Mouse (Mus musculus) regulatory T cell (primary cell): ENCODE data around the gene Anks3.

ENCODE experiments used
- in situ Hi-C: fragments of 300-600 bp; cut with MboI, MseI; formaldehyde crosslinking; loops from one replicate; pipeline ENCODE4 v1.15.1; 2025; ENCODE audit warnings: high pct_unique_total_duplicates

The Anks3 gene

DNA sequence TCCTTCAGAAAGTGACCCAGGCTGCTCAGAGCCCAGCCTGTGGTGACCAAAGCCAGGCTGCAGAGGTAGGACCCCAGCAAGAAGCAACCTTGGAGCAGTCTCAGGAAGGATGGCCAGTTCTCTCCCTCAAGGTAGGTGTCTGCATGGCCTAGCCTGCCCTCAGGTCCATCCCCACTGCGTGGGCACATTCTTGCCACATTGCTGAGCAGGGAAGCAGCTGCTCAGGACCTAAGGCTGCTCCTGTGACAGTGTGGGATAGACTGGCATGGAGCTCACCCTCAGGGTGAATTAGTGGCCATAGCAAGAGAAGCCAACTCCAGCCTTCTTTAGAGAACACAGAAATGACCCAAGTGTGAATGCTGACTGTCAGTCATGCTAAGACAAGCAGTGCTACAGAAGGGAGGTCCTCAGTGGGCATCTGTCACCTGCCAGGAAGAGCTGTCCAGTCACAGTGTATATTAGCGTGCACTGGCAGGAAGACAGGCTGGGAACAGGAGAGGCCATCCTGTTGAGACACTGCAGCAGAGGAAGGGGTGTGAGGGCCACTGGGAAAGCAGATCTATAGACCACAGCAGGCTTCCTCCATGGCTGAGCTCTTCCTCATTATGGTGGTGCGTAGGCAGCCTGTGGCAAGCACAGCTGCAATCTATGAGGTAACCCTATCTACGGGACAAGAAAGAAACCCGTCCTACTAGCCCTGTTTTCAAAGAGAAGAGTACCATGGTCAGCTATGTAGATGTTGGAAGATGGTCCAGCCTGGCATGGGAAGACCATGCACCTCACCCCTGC, 5.2 kb upstream of the Anks3 start:
- in situ Hi-C loops: loop anchor here (10.0 kb wide), 1 partner anchor 84 kb away; the partner anchor contains the start of genes Mgrn1 and Ubald1

DNA sequence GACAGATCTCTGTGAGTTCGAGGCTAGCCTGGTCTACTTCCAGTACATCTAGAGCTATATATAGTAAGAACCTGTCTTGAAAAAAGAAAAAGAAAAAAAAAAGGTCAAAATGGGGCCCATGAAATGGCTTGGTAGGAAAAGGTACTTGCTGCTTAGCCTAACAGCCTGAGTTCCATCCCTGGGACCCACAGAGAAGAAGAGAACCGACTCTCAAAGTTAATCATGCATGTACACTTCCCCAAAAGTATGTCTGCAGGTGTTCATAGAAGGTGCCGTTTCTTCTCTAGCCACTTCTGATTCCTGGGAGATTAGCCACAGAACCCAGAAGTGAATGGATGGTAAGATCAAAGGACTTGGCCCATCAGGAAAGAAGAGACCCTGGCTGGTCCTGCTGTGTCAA, 4.4 kb upstream of the Anks3 start:
- in situ Hi-C loops: loop anchor here (10.0 kb wide), 1 partner anchor 84 kb away; the partner anchor contains the start of genes Mgrn1 and Ubald1

DNA sequence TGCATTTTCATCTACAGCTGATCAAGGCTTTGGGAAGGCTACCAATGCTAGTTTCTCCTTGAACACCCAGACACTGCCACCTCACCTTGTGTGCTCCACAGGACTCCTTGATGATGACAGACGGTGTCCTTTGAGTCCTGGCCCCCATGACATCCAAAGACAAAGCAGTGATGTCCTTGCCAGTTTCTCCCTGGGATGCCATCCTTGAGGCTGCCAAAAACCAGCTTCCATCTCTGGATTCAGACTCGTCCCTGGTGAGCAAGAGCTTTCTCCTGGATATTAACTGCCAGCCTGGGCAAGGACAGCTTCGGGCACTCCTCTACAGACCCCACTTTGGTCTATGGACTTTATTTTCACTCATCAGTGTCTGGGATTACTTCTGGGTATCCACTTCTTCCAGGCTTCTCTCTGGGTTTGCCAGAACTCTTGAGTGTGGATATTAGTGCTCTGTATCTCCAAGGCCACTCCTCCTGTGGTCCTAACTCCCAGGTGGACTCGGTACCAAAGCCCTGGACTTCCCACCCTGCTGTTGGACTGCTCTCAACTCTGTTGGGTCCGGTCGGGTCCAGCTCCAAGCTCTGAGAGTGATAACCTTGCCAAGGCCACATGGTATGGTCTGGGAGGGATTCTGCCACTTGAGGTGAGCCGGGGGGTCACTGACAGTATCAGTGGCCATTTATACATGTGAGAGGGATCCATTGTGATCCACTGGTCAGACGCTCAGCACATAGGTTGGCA, 1.6 kb upstream of the Anks3 start:
- in situ Hi-C loops: loop anchor here (10.0 kb wide), 1 partner anchor 81 kb away; the partner anchor contains the start of genes Mgrn1 and Ubald1

DNA sequence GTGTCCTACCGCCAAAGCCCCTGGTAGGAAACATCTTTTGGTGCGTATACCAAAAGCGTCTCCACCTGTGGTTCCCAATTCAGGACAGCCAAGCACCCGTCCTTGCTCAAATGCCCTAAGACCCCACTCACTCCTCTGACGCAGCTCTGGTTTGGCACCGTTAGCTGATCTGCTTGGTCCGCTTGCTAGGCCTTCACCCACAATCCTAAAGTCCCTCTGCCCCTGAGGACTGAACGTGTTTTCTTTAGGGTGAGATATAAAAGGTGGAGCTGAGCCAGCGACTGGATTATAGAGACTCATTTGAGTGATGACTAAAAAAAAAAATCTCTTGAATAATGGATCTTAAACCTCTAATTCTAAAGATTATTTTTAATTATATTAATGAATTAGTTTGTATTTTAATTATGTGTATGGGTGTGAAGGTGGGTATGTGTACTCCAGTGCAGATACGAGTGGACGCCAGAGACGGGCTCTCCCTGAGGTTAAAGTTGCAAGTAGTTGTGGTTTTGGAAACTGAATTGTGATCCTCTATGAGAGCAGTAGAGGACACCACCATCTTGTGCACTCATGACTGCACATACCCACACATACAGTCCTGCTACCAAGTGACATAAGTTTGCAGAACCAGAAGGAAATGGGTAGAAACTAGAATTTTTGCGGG, 856 bp upstream of the Anks3 start:
- in situ Hi-C loops: loop anchor here (5.0 to 10.0 kb wide), 2 partner anchors 57 to 80 kb away; partner anchors contain the start of genes Mgrn1 and Ubald1

DNA sequence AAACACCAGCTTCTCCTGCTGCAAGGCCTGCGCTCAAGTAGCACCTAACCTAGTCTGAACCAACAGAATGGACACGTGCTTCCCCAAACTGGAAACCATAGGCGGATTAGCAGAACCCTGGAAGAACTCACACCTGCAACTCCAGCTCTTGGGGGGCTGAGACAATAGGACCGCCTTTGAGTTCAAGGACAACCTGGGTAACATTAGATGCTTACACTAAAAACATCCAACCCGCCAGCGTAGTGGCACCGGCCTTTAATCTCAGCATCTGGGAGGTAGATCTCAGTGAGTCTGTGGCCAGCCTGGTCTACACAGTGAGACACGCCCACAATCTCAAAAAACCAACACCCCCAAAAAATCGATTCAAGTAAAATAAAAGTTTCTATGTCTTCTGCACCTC, 659 bp downstream of the Anks3 start:
- in situ Hi-C loops: loop anchor here (5.0 to 10.0 kb wide), 2 partner anchors 59 to 79 kb away; partner anchors contain the start of genes Mgrn1 and Ubald1

DNA sequence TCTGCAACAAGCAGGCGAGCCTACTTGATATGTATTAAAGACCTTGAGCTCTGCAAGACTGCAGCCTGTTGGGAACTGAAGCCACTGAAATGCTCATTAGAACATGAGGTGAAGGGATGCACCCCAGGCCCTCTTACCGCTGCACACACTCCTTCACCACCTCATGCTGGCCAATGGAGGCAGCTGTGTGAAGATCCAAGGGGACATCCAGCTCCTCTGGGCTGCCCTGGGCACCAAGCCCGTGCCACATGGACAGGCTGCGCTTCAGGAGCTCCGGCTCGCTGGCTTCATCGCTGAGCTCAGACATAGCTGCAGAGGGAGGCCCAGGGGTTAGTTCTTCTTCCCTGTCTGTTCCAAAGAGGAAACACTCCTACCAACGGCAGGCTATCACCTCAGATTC, 3.7 kb downstream of the Anks3 start:
- in situ Hi-C loops: loop anchor here (5.0 to 10.0 kb wide), 2 partner anchors 62 to 75 kb away; partner anchors contain the start of genes Mgrn1 and Ubald1

DNA sequence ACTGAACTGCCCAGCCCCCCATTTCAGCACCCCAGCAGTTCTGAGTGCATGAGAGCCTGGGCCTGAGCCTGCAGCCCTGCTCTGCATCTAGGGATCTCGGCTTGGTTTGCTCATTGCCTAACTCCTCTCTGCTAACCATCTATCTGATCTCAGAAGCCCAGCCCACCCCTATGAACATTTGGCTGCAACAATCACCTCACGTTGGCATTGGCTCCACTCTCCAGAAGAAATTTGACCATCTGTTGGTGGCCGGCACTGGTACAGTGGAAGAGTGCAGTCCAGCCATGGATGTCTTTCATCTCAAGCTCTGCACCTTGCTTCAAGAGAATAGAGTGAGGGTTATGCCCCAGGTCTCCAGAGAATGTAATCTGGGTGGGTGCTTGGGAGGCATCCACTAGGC, 6.6 kb downstream of the Anks3 start:
- in situ Hi-C loops: no loop called here

DNA sequence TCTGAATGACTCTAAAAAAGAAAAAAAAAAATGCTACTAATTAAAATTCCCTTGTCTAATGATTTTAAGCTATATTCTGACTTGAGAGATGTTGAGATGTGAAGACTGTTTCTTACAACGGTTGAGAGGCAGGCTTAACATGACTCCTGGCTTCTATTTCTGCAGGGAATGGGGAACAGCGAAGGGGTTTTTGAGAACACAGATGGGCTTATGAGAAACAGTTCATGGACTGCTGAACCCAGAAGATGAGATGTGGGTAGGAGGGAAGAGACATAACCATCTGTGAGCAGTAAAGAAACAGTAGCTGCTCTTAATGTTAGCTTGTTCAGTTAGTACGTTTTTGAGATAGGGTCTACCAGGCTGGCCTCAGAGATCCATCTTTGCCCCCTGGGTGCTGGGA, 7.4 kb downstream of the Anks3 start:
- in situ Hi-C loops: no loop called here

DNA sequence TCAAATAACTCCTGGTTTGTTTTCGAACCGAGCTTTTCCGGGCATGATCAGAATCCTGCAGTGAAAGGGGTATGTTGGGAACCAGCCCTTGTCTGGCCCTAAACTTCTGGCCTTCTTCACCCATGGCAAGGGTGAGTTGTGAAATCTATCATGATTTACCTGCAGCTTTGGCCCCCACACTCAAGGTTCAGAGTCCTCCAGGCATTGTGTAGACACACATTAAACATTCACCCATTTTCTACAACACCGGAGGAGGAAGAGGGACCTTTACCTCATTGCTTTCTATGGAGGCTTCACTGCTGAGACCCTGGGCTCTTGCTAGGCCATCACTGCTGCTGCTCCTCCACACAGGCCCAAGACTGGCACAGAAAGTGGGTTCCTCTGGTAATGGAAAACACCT, 16.6 kb downstream of the Anks3 start:
- in situ Hi-C loops: no loop called here

DNA sequence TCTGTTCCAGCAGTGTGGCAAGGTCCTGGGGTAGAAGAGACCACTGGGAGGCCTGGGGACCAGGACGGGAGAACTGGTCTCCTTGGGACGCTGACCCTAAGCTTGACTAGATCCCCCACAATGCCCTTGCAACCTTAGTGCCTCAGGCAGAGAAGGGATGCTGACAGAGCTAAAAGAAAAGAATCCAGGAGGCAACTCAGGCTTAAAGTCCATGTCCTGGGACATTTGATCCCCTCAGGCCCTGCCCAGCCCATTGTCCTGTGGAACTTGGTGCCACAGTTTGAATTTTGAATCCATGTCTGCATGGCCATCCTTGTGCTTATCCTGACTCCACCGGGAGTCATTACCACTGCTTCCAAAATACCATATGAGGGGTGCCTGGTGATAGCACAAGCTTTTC, 17.9 kb downstream of the Anks3 start:
- in situ Hi-C loops: no loop called here

DNA sequence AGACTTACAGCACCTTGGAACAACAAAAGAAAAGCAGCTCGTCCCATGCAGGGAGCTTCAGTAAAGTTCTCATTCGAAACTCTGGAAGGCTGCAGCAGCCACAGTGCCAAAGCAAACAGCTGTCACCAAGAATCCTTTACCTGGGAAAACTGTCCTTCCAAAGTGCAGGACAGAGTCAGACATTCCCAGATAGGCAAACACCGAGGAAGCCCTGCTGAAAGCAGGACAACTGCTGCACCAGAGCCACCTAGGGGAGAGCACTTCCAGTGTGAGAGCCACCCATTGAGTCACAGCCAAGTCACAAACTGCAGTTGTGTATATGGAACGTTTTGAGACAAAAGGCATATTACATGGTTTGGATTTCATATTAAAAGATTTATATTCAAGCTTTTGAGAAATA, 18.6 kb downstream of the Anks3 start:
- in situ Hi-C loops: no loop called here

DNA sequence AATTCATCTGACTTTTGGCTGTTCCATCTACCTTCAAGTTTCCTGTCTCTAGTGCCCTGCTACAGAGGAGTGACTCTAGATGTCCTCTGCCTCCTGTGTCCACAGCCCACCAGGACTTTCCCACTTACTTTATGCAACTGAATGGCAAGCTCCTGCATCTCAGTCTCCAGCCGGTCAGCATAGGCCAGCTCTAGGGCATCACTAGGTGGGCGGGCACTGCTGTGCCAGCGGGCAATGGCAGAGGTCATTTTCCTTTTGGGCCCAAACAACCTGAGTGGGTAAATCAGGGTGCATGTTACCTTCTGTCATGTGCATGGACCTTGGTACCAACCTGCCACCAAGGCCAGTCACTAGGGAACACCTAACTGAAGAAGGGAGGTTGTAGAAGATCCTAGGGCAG, 20.6 kb downstream of the Anks3 start:
- in situ Hi-C loops: no loop called here

DNA sequence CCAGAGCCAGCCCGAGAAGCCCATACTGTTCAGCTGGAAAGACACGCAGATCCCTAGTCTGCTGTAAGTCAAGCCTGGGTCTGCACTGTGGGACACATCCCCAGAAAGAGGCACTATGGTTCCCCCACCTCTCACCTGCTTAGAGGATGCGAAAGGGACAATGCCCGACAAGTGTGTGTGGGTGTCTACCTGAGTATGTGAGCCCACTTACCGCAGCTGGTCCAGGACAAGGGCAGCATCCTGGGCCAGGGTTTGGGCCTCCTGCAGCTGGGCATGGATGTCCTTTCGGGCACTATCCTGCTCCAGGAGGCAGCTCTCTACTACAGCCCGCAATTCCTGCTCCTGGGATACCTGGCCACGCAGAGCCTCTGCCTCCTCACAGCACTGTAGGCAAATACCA, 21.1 kb downstream of the Anks3 start:
- in situ Hi-C loops: no loop called here

DNA sequence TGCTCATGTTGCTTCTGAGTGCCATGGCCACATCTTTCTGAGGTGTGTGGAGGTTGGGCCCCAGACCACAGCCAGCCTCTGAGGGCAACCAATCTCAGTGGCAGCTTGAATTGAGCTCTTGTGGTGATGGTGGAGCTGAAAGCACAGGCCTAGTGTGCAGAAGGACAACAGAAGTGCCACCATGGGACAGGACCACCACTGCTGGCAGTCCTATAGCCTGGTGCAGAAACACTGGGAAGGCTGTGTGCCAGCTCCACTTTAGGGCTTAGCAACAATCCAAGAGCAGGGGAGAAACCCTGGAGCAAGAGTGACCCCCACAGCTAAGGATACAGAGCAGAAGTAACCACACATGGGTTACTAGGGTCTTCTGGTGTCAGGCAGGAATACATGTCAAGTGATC, 23.0 kb downstream of the Anks3 start:
- in situ Hi-C loops: no loop called here

DNA sequence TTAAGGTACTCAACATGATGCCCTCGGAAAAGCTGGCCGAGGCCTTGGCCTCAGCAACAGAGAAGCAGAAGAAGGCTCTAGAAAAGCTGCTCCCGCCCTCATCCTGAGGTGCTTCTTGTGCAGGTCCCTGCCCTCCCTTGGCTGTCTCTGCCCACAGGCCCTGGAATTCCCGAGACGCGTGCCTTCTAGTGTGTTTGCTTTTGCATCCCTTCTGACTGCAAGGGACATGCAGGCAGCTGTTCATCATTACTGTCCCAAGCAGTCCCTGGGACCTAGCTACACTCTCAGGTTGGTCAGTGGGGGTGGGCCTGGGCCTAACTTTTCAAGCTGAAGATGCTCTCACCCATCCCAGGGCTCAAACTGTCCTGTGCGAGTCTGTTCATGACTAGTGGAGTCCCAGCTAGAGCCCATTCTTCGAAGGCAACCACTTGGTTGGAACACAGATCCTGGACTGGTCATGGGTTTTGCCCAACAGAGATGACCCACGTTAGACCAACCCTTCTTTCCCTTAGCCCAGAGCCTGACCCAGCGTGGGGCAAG, 23.6 kb downstream of the Anks3 start:
- in situ Hi-C loops: no loop called here

DNA sequence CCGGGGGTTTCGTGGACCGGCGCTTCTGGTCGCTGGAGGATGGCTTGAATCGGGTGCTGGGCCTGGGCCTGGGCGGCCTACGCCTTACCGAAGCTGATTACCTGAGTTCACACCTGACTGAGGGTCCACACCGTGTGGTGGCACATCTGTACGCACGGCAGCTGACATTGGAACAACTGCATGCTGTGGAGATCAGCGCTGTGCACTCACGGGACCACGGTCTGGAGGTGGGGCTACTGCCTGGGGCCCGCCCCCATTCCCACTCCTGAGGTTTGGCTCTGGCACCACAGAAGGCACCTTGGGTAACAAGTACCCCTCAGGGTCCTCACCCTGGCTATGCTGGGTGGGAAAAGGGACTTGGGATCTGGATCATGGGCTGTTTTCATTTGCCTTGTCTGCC, 24.6 kb downstream of the Anks3 start:
- in situ Hi-C loops: no loop called here

DNA sequence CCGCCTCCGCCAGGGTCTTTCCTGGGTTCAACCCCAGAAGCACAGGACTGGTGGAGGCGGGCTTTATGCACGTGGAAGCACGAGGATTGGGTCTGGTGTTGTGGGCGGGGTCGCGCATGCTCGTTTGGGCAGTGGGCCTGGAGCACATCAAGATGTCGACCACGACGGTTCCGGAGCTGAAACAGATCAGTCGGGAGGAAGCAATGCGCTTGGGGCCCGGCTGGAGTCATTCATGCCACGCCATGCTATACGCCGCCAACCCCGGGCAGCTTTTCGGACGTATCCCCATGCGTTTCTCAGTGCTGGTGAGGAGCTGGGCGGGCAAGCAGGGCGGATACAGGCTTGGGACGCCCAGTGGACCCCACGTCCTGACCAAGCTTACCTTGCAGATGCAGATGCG, 25.0 kb downstream of the Anks3 start:
- in situ Hi-C loops: no loop called here

DNA sequence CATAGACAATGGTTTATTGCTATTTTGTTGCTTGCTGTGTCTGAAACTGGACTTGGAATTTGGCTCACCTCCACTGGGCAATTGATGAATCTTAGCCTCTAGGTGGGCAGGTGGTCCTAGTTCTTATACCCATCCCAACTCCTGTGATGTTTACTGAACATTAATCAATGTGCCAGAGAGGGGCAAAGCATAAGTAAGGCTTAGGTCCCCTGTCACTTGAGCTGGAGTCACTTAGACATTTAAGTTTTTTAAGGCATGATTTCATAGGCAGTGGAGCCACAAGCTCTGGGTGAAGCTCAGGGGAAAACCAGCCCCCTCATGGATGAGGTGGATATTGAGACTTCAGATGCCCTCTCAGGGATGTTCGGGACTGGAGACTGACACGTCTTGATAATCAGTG, 25.5 kb downstream of the Anks3 start, which contains the start of gene Nudt16l1:
TSS of gene Nudt16l1 (plus strand) at position 301 of the 400 bp plus-strand sequence.
- in situ Hi-C loops: no loop called here

DNA sequence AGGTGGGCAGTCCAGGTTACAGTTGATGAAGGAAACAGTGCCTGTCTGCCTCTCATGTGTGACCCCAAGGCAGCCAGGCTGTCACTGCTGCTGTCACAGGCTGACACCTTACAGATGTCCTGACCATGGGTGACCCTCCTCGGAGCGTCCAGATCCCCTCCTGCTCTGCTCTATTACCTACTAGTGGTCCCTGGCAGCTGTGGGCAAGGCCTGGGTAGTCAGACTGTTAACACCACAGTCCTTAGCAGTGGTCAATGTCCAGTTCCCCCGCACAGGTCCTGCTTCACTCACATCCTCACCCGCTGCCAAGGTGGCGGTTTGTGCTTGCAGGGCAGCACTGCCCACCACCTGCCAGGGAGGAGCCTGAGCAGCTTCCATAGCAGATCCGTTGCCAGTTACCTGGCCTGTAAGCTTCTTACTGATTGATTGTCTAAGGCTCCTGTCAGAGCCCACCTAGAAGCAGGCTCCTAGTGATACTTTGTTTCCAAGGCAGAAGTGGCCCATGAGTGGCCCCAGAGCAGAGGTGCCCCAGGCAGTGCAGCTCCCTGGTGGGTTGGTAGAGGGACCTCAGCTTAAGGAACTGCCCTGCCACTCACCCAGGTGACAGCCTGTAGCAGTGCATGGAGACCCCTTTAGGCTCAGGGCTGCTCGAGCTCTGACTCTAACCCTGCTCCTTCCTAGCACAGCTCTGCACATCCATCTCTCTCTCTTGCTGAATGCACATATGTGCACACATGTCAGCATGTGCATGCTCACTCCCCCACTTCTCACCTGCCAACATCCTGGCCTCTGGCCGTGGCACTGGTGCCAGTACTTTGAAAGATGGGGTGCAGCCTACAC, 26.4 kb downstream of the Anks3 start:
- in situ Hi-C loops: no loop called here

DNA sequence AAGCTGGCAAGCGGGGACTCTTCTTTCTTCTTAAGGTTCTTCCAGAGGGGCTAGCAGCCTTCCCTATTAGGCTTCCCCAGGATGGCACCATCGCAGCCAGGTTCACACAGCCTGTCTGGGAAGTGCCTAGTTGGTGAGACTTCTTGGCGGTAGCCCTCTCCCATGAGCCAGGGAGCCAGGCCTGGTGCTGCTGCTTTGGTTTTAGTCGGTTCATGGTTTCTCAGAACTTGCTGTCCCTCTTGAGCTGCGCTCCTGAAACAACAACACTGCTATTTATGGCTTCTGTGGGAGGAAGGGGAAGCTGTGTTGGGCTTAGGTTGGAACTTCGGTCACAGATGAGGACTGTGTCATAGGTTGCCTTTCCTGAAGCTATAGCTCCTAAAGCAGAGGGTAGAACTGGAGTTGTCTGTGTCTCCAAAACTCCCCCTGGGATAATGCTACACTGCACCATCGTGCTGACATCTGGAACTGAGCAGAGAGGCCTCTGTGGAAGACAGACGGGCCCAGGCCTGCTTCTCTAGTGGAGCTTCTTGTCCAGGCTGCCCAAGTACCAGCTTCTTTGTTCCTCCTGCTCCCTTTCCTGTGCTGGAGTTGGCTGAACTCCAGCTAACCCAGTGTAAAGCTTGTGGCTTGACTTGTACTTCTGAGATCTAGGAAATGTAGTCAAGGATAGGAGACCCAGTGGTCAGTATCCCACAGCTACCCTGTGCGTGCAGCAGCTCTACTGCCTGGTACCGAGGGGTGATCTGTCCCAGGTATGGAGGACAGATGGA, 27.9 kb downstream of the Anks3 start:
- in situ Hi-C loops: no loop called here
